Mouse (Mus musculus): ENCODE data around the gene Ski.

DNA sequence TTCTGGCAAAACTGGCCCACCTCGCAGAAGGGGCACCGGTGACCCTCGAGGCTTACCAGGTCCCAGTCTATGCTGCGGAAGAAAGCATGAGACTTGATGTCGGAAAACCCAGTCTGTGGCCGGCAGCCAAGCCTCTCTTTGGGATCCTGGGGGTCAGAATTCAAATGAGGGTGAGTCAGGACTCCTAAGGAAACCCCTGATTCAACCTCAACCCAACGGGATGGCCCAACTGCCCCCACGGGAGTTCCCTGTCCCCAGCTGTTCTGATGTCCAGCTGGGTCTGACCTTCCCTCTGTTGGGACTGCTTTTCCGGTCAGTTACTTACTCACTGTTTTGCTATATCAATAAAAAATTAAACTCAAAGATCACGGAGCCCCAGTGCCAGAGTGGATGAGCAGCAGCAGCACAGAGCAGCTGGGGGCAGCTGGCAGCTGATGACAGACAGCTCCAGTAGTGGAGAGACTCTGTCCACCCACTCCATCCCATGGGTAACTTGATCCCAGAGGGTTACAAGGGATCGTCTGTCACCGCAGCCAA lies 45.3 kb upstream of the Ski start:
- TF ChIP-seq EP300 (IDR thresholded peaks at IDR 0.05; ENCODE audit: low read depth) (no peak), CTCF (IDR thresholded peaks at IDR 0.05; ENCODE audit: low read depth) (no peak)

Measured in liver, embryonic 14.5 days (tissue).